In the genomic region with DNA sequence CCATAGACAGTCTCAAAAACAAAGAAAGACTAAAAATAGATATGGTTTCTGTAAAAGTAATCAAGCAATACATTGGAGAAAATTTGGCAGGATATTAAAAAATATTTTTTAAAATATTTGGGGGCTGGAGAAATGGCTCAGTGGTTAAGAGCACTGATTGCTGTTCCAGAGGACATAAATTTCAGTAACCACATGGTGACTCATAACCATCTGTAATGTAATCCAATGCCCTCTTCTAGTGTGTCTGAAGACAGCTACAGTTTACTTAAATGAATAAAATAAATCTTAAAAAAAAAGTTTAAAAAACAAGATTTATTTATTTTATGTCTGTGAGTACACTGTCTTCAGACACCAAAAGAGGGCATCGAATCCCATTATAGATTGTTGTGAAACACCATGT, we compare ENCODE assay signal across 32 mouse cellular contexts. TPM values are rescaled to one million over a fixed set of nuclear protein-coding genes. Genes with fewer than 3 reads are reported as not detected.
DNase-seq lines count a peak whose midpoint lies in the region; ATAC-seq lines count a peak whose summit lies in the region.
"Had no signal": no experiment of that assay in that cellular context is flagged by ENCODE, and none has a peak within 500 bp of the region (broad histone marks: within the 10 kb centered on the region; RNA-seq: fewer than 3 reads in every experiment).

No protein-coding gene starts in this region.

- H3K27me3 ChIP-seq in forebrain, embryonic 16.5 days (replicated peaks; ENCODE audit: control insufficient read depth, insufficient read depth, low read length), result no peaks in the 10 kb centered on the region
- H3K27me3 ChIP-seq in hindbrain, embryonic 16.5 days (replicated peaks; ENCODE audit: control insufficient read depth, insufficient read depth, low read length), result no peaks in the 10 kb centered on the region
- H3K27me3 ChIP-seq: CH12.LX; embryonic facial prominence, embryonic 13.5 days; embryonic facial prominence, embryonic 15.5 days; forebrain, embryonic 13.5 days; forebrain, embryonic 15.5 days had no signal

- WGBS in forebrain, embryonic 16.5 days, result 100% methylated on average over 1 of the region's 1 CpGs
- WGBS in hindbrain, embryonic 16.5 days, result 97% methylated on average over 1 of the region's 1 CpGs

- DNase-seq in 3134 (ENCODE audit: extremely low read depth, insufficient read length, low spot score), result peak; percentile 45
- DNase-seq in 416B (ENCODE audit: low read depth), result peak; percentile 15
- DNase-seq in NIH3T3 (ENCODE audit: low read depth), result peak; percentile 68
- DNase-seq in fibroblast of lung, adult 2 months (ENCODE audit: low read depth), result peak; percentile 3
- DNase-seq in heart, postnatal 14 days, result no peak
- no peak for DNase-seq in adrenal gland, adult (ENCODE audit: inconsistent age in 2 of 2, low spot score in 1 of 2)
- DNase-seq: adrenal gland, adult 2 months; adrenal gland, postnatal 10 days; adrenal gland, postnatal 25 days; cerebellum, adult 11 months; cerebellum, adult 18-20 months; cerebellum, adult 8-10 months; cerebellum, adult 9-11 months; cerebellum, postnatal 14 days; cerebellum, postnatal 36 days; embryo, embryonic 11 days had no signal

- no peaks in the 10 kb centered on the region for H3K9me3 ChIP-seq in forebrain, embryonic 16.5 days (ENCODE audit: control insufficient read depth, low read length)
- no peaks in the 10 kb centered on the region for H3K9me3 ChIP-seq in hindbrain, embryonic 16.5 days (ENCODE audit: control insufficient read depth, low read length)
- H3K9me3 ChIP-seq: embryonic facial prominence, embryonic 13.5 days; embryonic facial prominence, embryonic 15.5 days; forebrain, embryonic 13.5 days; forebrain, embryonic 15.5 days; G1E had no signal

- no peak overlapping the region for H3K4me2 ChIP-seq in forebrain, embryonic 16.5 days (ENCODE audit: low read length)
- no peak overlapping the region for H3K4me2 ChIP-seq in hindbrain, embryonic 16.5 days (ENCODE audit: low read length)
- H3K4me2 ChIP-seq: embryonic facial prominence, embryonic 13.5 days; embryonic facial prominence, embryonic 15.5 days; forebrain, embryonic 13.5 days; forebrain, embryonic 15.5 days had no signal

- H3K9ac ChIP-seq in forebrain, embryonic 16.5 days (replicated peaks; ENCODE audit: low read depth, low read length), result no peak overlapping the region
- no peak overlapping the region for H3K9ac ChIP-seq in hindbrain, embryonic 16.5 days (ENCODE audit: low read depth, low read length)
- H3K9ac ChIP-seq: embryonic facial prominence, embryonic 13.5 days; embryonic facial prominence, embryonic 15.5 days; forebrain, embryonic 13.5 days; forebrain, embryonic 15.5 days had no signal

- no peak overlapping the region for H3K4me3 ChIP-seq in forebrain, embryonic 16.5 days (replicated peaks; ENCODE audit: low read length)
- no peak overlapping the region for H3K4me3 ChIP-seq in hindbrain, embryonic 16.5 days (ENCODE audit: low read length)
- H3K4me3 ChIP-seq: embryonic facial prominence, embryonic 13.5 days; embryonic facial prominence, embryonic 15.5 days; erythroblast, embryonic 14.5 days; forebrain, embryonic 13.5 days; forebrain, embryonic 15.5 days had no signal

- intact Hi-C loops in heart, postnatal 14 days (cut with DNase I), result no loop called here

- H3K4me1 ChIP-seq in forebrain, embryonic 16.5 days (replicated peaks; ENCODE audit: control insufficient read depth, insufficient read depth, low read length), result no peaks in the 10 kb centered on the region
- no peaks in the 10 kb centered on the region for H3K4me1 ChIP-seq in hindbrain, embryonic 16.5 days (ENCODE audit: control insufficient read depth, insufficient read depth, low read depth, low read length)
- H3K4me1 ChIP-seq: embryonic facial prominence, embryonic 13.5 days; embryonic facial prominence, embryonic 15.5 days; forebrain, embryonic 13.5 days; forebrain, embryonic 15.5 days had no signal

- no peak for ATAC-seq in forebrain, embryonic 16.5 days
- no peak for ATAC-seq in hindbrain, embryonic 16.5 days
- ATAC-seq: activated CD4-positive, CD25-positive, alpha-beta regulatory T cell, adult 4 months; CD4-positive, CD25-positive, alpha-beta regulatory T cell, adult 4 months; forebrain, embryonic 13.5 days; forebrain, embryonic 15.5 days had no signal

- H3K36me3 ChIP-seq in forebrain, embryonic 16.5 days (ENCODE audit: control insufficient read depth, insufficient read depth), result no peaks in the 10 kb centered on the region
- H3K36me3 ChIP-seq in hindbrain, embryonic 16.5 days (ENCODE audit: control insufficient read depth, insufficient read depth, low read length), result no peaks in the 10 kb centered on the region
- H3K36me3 ChIP-seq: embryonic facial prominence, embryonic 13.5 days; embryonic facial prominence, embryonic 15.5 days; forebrain, embryonic 15.5 days; G1E had no signal

- no peak overlapping the region for H3K27ac ChIP-seq in forebrain, embryonic 16.5 days (ENCODE audit: low read length)
- H3K27ac ChIP-seq in hindbrain, embryonic 16.5 days (ENCODE audit: low read depth, low read length), result no peak overlapping the region
- H3K27ac ChIP-seq: embryonic facial prominence, embryonic 13.5 days; embryonic facial prominence, embryonic 15.5 days; forebrain, embryonic 13.5 days; forebrain, embryonic 15.5 days had no signal

RNA-seq across cellular contexts. Expression of gene Sycp1, which starts 36.8 kb away (rescaled TPM):
- total RNA-seq in heart, postnatal 14 days (2021), result not detected
- not detected in 2 replicates for polyA plus RNA-seq in forebrain, embryonic 16.5 days (2015; fragmentation: Nextera tagmentation; extraction: Ambion mirVana)
- not detected in 2 replicates for polyA plus RNA-seq in hindbrain, embryonic 16.5 days (2015; fragmentation: Nextera tagmentation; extraction: Ambion mirVana)
- total RNA-seq: adrenal gland, adult 2 months; adrenal gland, postnatal 10 days; adrenal gland, postnatal 25 days; CH12.LX; common myeloid progenitor, adult 5-6 weeks had no signal
- polyA plus RNA-seq: adrenal gland, adult 2 months; brain, embryonic 14.5 days; CD4-positive, CD25-positive, alpha-beta regulatory T cell, adult 4 months; embryonic facial prominence, embryonic 11.5 days; embryonic facial prominence, embryonic 13.5 days; embryonic facial prominence, embryonic 15.5 days; erythroblast, embryonic 14.5 days; forebrain, embryonic 11.5 days; forebrain, embryonic 13.5 days; forebrain, embryonic 15.5 days; frontal cortex, adult 2 months; G1E had no signal

Comparison
In these comparisons a context has a peak if more than half of its experiments do, and no peak if none do; other contexts are left out.
1. DNase-seq: peak in 3134 (single experiment), 416B (single experiment), NIH3T3 (single experiment) and fibroblast of lung, adult 2 months (single experiment); none in heart, postnatal 14 days (0 of 2) and adrenal gland, adult (0 of 2).